Mouse (Mus musculus) heart, embryonic 13.5 days (tissue): ENCODE measurements around the gene Fgb. TPM values are rescaled to one million over a fixed set of nuclear protein-coding genes. Genes with fewer than 3 reads are reported as not detected.

ENCODE experiments used
- ATAC-seq: fragments of 200-750 bp; cut with Nextera tagmentation; 2 replicates; pipeline ENCODE4 v1.8.0; 2017; ENCODE audit warnings: moderate TSS enrichment; ENCODE audit not compliant: insufficient number of reproducible peaks, low FRiP score, low TSS enrichment; ENCODE audit errors: extremely low read depth
- H3K27ac ChIP-seq: fragments of 300-500 bp; sonication (generic); replicated peaks from 2 replicates; pipeline ENCODE4 v1.5.1; 2015; ENCODE audit warnings: moderate library complexity, mild to moderate bottlenecking, inconsistent platforms
- H3K27me3 ChIP-seq: fragments of 300-500 bp; sonication (generic); replicated peaks from 2 replicates; pipeline ENCODE4 v1.6.1; 2015; ENCODE audit warnings: mild to moderate bottlenecking, inconsistent platforms
- H3K36me3 ChIP-seq: fragments of 300-500 bp; sonication (generic); 2 replicates; pipeline ENCODE4 v1.6.1; 2015; ENCODE audit warnings: mild to moderate bottlenecking, inconsistent platforms
- H3K4me1 ChIP-seq: fragments of 300-500 bp; sonication (generic); 2 replicates; pipeline ENCODE4 v1.6.1; 2015; ENCODE audit warnings: inconsistent platforms
- H3K4me2 ChIP-seq: fragments of 300-500 bp; sonication (generic); 2 replicates; pipeline ENCODE4 v1.6.1; 2015; ENCODE audit warnings: inconsistent platforms, mild to moderate bottlenecking, moderate library complexity
- H3K4me3 ChIP-seq: fragments of 300-500 bp; sonication (generic); 2 replicates; pipeline ENCODE4 v1.5.1; 2015; ENCODE audit warnings: moderate library complexity, mild to moderate bottlenecking, inconsistent platforms
- H3K9ac ChIP-seq: fragments of 300-500 bp; sonication (generic); 2 replicates; pipeline ENCODE4 v1.6.1; 2015; ENCODE audit warnings: inconsistent platforms, mild to moderate bottlenecking, moderate library complexity
- H3K9me3 ChIP-seq: fragments of 300-500 bp; sonication (generic); 2 replicates; pipeline ENCODE4 v1.6.1; 2016; ENCODE audit warnings: inconsistent platforms
- WGBS: fragments of 180-500 bp; shearing (Covaris S2); methylation state at CpG from one replicate; pipeline ENCODE4 v1.1.7; 2015; ENCODE audit warnings: mixed read lengths; 5-methylcytosine and 5-hydroxymethylcytosine counted together
- polyA plus RNA-seq: library from polyadenylated mRNA; unstranded; fragments of >200 nt; fragmentation: Nextera tagmentation; extraction: Ambion mirVana; gene quantifications from 2 replicates; pipeline ENCODE4 v1.2.1, GENCODE M21; 2015

Gene Fgb
- polyA plus RNA-seq, 1 experiment from 2014 or later: 0.82 TPM

DNA sequence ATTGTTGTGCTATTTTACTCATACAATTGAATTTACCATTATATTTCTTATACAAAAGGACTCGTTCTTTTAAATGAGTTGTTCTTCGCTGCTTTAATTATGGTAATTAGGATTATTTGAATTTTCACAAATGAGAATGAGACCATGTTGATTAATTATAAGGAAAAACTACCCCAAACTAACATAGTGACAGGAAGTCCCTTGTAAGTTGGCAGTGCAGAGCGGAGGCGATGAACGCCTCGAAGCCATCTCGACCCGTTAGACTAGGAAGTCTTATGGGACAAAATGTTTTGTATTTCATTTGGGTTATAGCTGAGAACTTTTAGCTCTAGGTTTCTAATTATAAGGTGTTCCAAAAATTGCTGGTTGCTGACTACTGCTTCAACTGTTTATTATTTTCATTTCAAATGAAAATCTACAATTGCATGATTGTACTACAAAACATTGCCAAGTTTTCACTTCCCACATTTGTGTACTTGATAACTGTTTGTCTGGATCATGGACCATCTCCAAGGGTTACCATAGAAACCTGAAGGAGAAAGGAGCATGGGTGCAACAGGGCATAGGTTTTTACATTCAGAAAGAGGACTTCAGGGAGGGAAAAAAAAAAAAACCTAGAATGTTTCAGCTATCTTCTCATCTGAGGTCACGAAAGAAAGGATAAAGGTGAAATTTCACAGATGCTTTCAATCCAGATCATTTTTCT lies 22.0 kb downstream of the Fgb start:
- ATAC-seq: no peak

DNA sequence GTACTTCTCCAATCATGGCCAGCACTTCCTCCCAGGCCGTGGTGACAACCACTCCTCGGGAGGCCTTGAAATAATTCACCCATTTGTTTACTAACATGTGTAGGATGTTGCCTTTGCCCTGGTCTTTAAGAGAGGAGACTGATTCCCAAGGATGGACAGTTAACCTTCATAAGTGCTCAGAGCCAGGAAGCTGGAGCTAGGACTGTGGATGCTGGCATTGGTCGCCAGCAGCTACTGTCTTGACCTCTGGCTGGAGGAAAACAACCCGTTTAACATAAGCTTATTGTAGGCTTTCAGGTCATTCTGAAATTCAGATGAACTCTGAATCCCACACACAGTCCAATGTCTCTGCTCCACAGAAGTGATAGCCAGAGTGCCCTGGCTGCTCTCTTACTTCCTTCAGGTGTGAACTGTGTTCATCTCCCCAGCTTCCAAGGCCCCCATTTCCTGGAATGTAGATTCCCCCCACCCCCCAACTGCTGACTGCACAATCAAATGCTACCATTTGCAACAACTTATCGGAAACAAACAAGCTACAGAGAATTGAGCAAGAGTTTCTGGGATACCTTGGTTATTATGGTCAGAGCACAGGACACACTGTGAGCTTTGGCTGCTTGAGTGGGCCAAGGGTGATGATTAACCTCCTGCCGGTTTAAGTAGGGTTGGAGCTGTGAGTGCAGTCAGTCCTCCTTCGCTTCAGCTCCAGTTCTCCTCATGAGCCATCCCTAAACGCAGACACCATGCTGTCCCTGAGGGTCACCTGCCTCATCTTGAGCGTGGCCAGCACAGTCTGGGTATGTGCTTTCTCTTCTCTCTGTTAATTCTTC lies 24.0 kb downstream of the Fgb start, which contains the start of gene Fga:
Gene Fga, plus strand, starts transcription at position 602 of the 827 bp plus-strand sequence.
- WGBS: 64% methylated on average over 9 of the region's 9 CpGs
- ATAC-seq: no peak

More for the DNA sequence above, 22.0 kb downstream of the Fgb start:
- H3K36me3 ChIP-seq: no peaks in the 10 kb centered on the region
- WGBS: 85% methylated on average over 9 of the region's 9 CpGs
- H3K27me3 ChIP-seq: no peaks in the 10 kb centered on the region
- no peak overlapping the region for H3K4me2 ChIP-seq
- H3K9me3 ChIP-seq: no peaks in the 10 kb centered on the region
- H3K4me1 ChIP-seq: no peaks in the 10 kb centered on the region
- H3K4me3 ChIP-seq: no peak overlapping the region
- H3K9ac ChIP-seq: no peak overlapping the region
- H3K27ac ChIP-seq: no peak overlapping the region

GRCm38 (mm10) chr3:83025036-83025435 lies 24.6 kb downstream of the Fgb start:
- H3K36me3 ChIP-seq: no peaks in the 10 kb centered on the region
- no peak overlapping the region for H3K4me2 ChIP-seq
- no peak overlapping the region for H3K27ac ChIP-seq
- H3K27me3 ChIP-seq: no peaks in the 10 kb centered on the region
- no peak overlapping the region for H3K4me3 ChIP-seq
- H3K4me1 ChIP-seq: no peaks in the 10 kb centered on the region
- no peak overlapping the region for H3K9ac ChIP-seq
- H3K9me3 ChIP-seq: no peaks in the 10 kb centered on the region
- 74% methylated on average over 6 of the region's 6 CpGs for WGBS
- no peak for ATAC-seq

More for the DNA sequence above, 24.0 kb downstream of the Fgb start, which contains the start of gene Fga:
- H3K9me3 ChIP-seq: no peaks in the 10 kb centered on the region
- no peaks in the 10 kb centered on the region for H3K36me3 ChIP-seq
- no peak within 1 kb of the TSS for H3K9ac ChIP-seq
- no peak within 1 kb of the TSS for H3K27ac ChIP-seq
- H3K4me3 ChIP-seq: no peak within 1 kb of the TSS
- H3K4me1 ChIP-seq: no peaks in the 10 kb centered on the region
- H3K27me3 ChIP-seq: no peaks in the 10 kb centered on the region
- no peak within 1 kb of the TSS for H3K4me2 ChIP-seq

DNA sequence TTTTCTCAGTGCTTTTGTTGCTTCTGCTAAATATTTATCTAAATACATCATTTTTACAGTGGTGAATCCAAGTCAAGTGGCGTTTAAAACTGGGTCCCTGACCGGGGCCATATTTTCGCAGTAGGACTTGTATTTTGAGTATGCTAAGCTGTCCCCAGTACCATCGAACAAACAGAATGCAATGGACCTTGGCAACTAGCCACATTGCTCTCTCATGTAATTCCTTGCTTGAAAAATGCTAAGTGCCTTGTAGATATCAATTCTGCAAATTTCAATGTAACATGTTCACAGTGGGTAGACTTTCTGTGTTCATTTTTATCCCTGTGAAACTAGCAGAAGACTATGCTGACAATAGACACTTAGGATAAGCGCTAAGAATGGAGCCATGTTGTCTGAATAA lies 28.5 kb downstream of the Fgb start:
- no peak overlapping the region for H3K4me3 ChIP-seq
- WGBS: 83% methylated on average over 5 of the region's 5 CpGs
- ATAC-seq: no peak
- H3K4me2 ChIP-seq: no peak overlapping the region
- no peaks in the 10 kb centered on the region for H3K9me3 ChIP-seq
- no peaks in the 10 kb centered on the region for H3K36me3 ChIP-seq
- no peak overlapping the region for H3K27ac ChIP-seq
- no peaks in the 10 kb centered on the region for H3K4me1 ChIP-seq
- no peak overlapping the region for H3K9ac ChIP-seq
- H3K27me3 ChIP-seq: no peaks in the 10 kb centered on the region

GRCm38 (mm10) chr3:83020387-83020786 lies 29.3 kb downstream of the Fgb start:
- 66% methylated on average over 2 of the region's 2 CpGs for WGBS
- no peak overlapping the region for H3K4me3 ChIP-seq
- no peaks in the 10 kb centered on the region for H3K36me3 ChIP-seq
- H3K9me3 ChIP-seq: no peaks in the 10 kb centered on the region
- H3K27ac ChIP-seq: no peak overlapping the region
- H3K4me1 ChIP-seq: no peaks in the 10 kb centered on the region
- no peak for ATAC-seq
- H3K9ac ChIP-seq: no peak overlapping the region
- H3K4me2 ChIP-seq: no peak overlapping the region
- H3K27me3 ChIP-seq: no peaks in the 10 kb centered on the region

DNA sequence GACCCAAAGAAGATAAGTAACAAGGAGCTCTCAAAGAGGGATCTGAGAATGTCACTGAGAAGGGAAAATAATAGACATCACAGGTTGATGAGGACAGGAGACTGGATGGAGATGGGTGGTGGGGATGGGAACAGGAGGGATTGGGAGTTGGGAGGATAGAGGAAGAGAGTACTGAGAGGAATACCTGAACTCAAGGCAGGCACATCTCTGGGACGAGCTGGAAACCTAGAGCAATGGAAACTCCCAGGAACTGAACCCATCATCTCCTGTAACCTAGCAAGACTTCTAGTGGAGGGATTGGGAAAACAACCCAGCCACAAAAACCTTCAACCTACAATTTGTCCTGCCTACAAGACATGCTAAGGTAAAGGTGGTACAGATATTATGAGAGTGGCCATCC lies 33.4 kb downstream of the Fgb start:
- no peaks in the 10 kb centered on the region for H3K4me1 ChIP-seq
- no peak overlapping the region for H3K4me2 ChIP-seq
- no peak for ATAC-seq
- H3K27me3 ChIP-seq: no peaks in the 10 kb centered on the region
- no peak overlapping the region for H3K4me3 ChIP-seq
- WGBS: 80% methylated on average over 1 of the region's 1 CpGs
- H3K9ac ChIP-seq: no peak overlapping the region
- no peaks in the 10 kb centered on the region for H3K36me3 ChIP-seq
- H3K27ac ChIP-seq: no peak overlapping the region
- no peaks in the 10 kb centered on the region for H3K9me3 ChIP-seq

GRCm38 (mm10) chr3:83013951-83014350 lies 35.7 kb downstream of the Fgb start:
- Histone ChIP-seq H3K4me2 (no peak overlapping the region), H3K9ac (no peak overlapping the region), H3K9me3 (no peaks in the 10 kb centered on the region), H3K36me3 (no peaks in the 10 kb centered on the region), H3K27me3 (no peaks in the 10 kb centered on the region), H3K27ac (no peak overlapping the region), H3K4me3 (no peak overlapping the region), H3K4me1 (no peaks in the 10 kb centered on the region)
- no peak for ATAC-seq
- 83% methylated on average over 10 of the region's 10 CpGs for WGBS

GRCm38 (mm10) chr3:83012636-83013035 lies 37.0 kb downstream of the Fgb start:
- Histone ChIP-seq H3K27ac (no peak overlapping the region), H3K4me2 (no peak overlapping the region), H3K9ac (no peak overlapping the region), H3K9me3 (no peaks in the 10 kb centered on the region), H3K36me3 (no peaks in the 10 kb centered on the region), H3K27me3 (no peaks in the 10 kb centered on the region), H3K4me3 (no peak overlapping the region), H3K4me1 (no peaks in the 10 kb centered on the region)
- 79% methylated on average over 19 of the region's 19 CpGs for WGBS
- ATAC-seq: no peak

DNA sequence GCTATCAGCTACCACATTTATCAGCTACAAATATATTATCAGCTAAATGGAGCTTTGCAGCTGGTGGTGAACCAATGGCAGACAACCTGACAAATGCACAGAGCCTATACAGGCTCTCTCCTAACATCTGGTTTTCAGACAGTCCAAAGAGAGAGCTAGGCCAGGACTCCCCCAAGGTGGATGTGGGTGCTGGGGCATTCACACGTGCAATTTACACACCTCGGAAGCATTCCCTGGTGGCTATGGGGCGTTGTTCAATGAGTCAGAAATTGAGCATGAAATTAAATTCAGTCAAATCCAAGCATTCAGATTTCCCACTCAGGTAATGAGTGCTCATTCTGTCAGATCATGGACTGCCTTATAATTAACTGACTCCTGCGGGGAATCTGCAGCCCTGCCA lies 38.1 kb downstream of the Fgb start:
- 71% methylated on average over 4 of the region's 4 CpGs for WGBS
- Histone ChIP-seq H3K9ac (no peak overlapping the region), H3K27ac (no peak overlapping the region), H3K4me1 (no peaks in the 10 kb centered on the region), H3K4me3 (no peak overlapping the region), H3K9me3 (no peaks in the 10 kb centered on the region), H3K36me3 (no peaks in the 10 kb centered on the region), H3K27me3 (no peaks in the 10 kb centered on the region), H3K4me2 (no peak overlapping the region)
- ATAC-seq: no peak

DNA sequence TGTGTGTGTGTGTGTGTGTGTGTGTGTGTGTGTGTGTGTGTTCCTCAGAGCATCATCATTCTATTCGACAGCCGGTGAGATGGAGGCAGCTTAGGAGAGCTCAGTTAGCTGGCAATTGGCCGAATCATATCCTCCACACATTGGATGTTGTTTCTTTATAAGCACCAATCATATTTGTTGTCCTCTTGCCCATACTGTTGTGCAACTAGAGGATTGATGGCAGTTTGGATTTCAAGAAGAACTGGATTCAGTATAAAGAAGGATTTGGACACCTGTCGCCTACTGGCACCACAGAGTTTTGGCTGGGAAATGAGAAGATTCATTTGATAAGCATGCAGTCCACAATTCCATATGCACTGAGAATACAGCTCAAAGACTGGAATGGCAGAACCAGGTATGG lies 38.5 kb downstream of the Fgb start:
- 83% methylated on average over 4 of the region's 4 CpGs for WGBS
- no peaks in the 10 kb centered on the region for H3K27me3 ChIP-seq
- H3K36me3 ChIP-seq: no peaks in the 10 kb centered on the region
- H3K27ac ChIP-seq: no peak overlapping the region
- ATAC-seq: no peak
- no peaks in the 10 kb centered on the region for H3K9me3 ChIP-seq
- no peaks in the 10 kb centered on the region for H3K4me1 ChIP-seq
- H3K9ac ChIP-seq: no peak overlapping the region
- no peak overlapping the region for H3K4me2 ChIP-seq
- H3K4me3 ChIP-seq: no peak overlapping the region

- Histone ChIP-seq H3K4me1 (no peaks in the 10 kb centered on the region), H3K9ac (no peak overlapping the region), H3K4me3 (no peak overlapping the region), H3K4me2 (no peak overlapping the region), H3K27me3 (no peaks in the 10 kb centered on the region), H3K27ac (no peak overlapping the region), H3K36me3 (no peaks in the 10 kb centered on the region), H3K9me3 (no peaks in the 10 kb centered on the region)
- 68% methylated on average over 11 of the region's 11 CpGs for WGBS
- ATAC-seq: no peak
These were observed 39.4 kb downstream of the Fgb start for GRCm38 (mm10) chr3:83010291-83010690.

DNA sequence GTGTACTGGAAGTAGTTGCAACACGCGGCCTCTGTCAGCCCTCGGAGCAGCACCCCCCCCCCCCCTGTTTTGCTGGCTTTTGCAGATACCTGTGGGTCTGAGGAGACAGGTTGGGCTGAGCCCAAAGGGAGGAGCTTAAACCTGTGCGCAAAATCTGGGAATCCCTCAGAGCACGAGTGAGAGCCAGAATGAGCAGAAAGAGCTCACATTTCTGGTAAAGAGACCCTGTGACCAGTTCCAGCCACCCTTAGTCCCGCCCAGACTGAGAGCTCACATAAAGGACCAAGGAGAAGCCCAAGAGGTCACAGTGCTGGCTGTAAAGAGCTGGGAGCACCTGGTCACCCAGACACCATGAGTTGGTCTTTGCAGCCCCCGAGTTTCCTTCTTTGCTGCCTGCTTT lies 42.1 kb downstream of the Fgb start, which contains the start of gene Fgg:
Gene Fgg, plus strand, starts transcription at position 168 of the 400 bp plus-strand sequence.
- H3K27ac ChIP-seq: no peak within 1 kb of the TSS
- no peak within 1 kb of the TSS for H3K9ac ChIP-seq
- no peak within 1 kb of the TSS for H3K4me2 ChIP-seq
- no peaks in the 10 kb centered on the region for H3K4me1 ChIP-seq
- no peak within 1 kb of the TSS for H3K4me3 ChIP-seq
- no peaks in the 10 kb centered on the region for H3K27me3 ChIP-seq
- H3K36me3 ChIP-seq: no peaks in the 10 kb centered on the region
- WGBS: 44% methylated on average over 7 of the region's 7 CpGs
- ATAC-seq: no peak
- no peaks in the 10 kb centered on the region for H3K9me3 ChIP-seq
